Mouse (Mus musculus) gastrocnemius, postnatal 14 days (tissue): ENCODE data around the gene Grk5. TPM values are rescaled to one million over a fixed set of nuclear protein-coding genes. Genes with fewer than 3 reads are reported as not detected.

Experiments used
- DNase-seq: peaks from one replicate; pipeline ENCODE4 v3.0.0; 2021; ENCODE audit warnings: mixed read lengths
- intact Hi-C: fragments of 180-260 bp; cut with DNase I; formaldehyde crosslinking; loops from one replicate; pipeline ENCODE4 v1.15.1; 2025; ENCODE audit warnings: low total_unique reads
- total RNA-seq, 2 experiments: library from RNA; stranded (reverse); gene quantifications; 2 replicates each; pipeline ENCODE4 v1.2.3; 2021

Grk5 gene
- total RNA-seq, 2 experiments from 2014 or later = 6.4 to 6.5 TPM

GRCm38 (mm10) chr19:61039151-61039550 is 149.6 kb downstream of the Grk5 start:
- intact Hi-C loops = no loop called here
- no peak for DNase-seq

DNA sequence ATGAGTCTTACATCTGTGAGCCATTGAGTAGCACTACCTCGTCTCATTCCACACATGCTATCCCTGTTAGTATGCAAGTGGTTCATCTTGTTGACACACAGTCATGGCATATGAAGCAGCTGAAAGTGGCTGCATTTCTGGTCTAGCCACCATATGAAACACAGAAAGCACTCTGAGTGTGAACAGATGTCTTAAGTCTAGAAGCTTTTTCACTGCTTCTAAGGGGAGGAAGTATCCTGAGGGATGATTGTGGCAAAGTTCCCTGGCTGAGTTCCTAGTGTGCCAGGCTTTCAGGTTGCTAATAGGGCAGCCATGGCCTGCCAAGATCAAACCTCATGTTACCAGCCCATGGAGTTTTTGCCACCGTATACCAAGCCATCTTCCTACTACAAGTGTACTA is 159.1 kb downstream of the Grk5 start:
- no peak for DNase-seq
- intact Hi-C loops = no loop called here

DNA sequence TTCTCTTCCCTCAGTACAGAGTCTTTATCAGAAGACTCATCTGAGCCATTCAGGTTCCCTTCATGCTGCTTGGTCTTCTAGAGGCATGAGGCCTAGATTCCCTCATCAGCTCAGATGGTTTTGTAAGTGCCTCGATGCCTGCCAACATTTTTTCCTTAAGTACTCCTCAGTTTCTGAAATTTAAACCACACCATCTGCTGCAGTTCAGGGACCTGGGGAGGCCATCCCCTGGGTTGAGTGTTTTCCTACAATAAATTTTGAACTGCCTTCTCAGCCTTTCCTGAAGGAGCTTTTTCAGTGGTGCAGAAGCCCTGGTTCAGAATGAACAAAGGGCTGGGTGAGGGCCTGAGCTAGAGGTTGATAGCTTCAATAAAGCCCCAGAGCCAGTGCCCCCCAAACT is 159.9 kb downstream of the Grk5 start:
- DNase-seq = peak; percentile 18

DNA sequence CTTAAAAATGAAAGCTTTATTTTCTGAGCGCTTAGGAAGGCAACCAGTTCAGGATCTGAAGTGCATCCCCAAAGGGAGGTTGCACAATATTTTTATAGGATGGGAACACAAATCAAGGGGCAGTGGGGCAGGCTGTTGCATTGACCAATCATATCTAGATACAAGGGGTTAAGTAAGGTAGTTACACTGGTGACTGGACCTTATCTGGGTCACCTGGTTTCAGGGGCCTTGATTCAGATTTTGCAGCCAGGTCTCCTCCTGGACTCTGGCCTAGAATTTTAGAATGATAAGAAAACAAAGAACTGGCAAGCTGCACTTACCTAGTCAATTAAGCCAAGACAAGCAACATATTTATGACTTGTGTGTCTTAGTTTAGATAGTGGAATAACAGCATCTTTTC is 161.6 kb downstream of the Grk5 start:
- intact Hi-C loops = no loop called here
- no peak for DNase-seq

More for the DNA sequence above, 159.9 kb downstream of the Grk5 start:
- intact Hi-C loops = no loop called here

- intact Hi-C loops = no loop called here
- no peak for DNase-seq
Observed at GRCm38 (mm10) chr19:61052008-61052407, 162.5 kb downstream of the Grk5 start.

DNA sequence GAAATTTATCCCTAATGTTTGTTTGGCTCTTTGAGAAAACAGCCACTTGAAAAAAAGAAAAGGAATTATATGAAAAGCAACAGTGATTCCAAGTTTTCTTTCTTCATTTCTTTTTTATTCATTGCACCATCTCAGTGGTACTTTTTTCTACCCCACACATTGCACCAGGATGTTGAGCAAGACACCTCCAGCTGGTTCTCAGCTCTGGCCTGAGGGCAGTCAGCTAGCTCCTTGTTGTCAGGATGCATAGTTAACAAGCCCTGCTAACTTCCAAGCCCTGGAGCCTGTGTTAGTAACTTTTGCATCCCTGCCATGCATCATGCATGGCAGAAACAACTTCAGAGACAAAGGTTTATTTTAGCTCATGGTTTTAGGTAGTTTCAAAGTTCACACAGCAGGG is 163.2 kb downstream of the Grk5 start:
- DNase-seq = no peak
- intact Hi-C loops = no loop called here

- DNase-seq = no peak
- intact Hi-C loops = no loop called here
Observed at GRCm38 (mm10) chr19:61056783-61057410, 167.3 kb downstream of the Grk5 start.

GRCm38 (mm10) chr19:61057581-61057980 is 168.0 kb downstream of the Grk5 start:
- no peak for DNase-seq
- intact Hi-C loops = no loop called here

- DNase-seq = peak; percentile 16
- intact Hi-C loops = no loop called here
Observed at GRCm38 (mm10) chr19:61064386-61064785, 174.8 kb downstream of the Grk5 start.

- DNase-seq = no peak
- intact Hi-C loops = no loop called here
Observed at GRCm38 (mm10) chr19:61065011-61065410, 175.5 kb downstream of the Grk5 start.

DNA sequence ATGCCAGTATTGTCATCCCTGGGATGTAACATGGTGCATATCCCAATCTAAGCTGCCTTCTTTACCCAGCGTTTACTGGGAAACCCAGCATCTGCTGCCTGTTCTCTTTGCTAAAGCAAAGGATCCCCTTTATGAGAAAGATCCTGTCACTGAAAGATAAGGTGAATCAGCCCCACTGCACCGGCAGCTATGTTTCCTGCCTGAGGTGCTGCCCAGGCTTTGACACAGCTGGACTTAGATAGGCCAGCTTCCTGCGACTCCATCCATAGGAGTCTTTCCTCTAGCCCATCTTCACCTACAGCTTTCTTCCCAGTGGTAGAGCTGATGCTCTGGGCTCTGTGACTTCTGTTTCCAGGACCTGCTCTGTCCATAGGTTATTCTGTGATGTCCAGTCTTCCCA is 189.1 kb downstream of the Grk5 start:
- intact Hi-C loops = no loop called here

DNA sequence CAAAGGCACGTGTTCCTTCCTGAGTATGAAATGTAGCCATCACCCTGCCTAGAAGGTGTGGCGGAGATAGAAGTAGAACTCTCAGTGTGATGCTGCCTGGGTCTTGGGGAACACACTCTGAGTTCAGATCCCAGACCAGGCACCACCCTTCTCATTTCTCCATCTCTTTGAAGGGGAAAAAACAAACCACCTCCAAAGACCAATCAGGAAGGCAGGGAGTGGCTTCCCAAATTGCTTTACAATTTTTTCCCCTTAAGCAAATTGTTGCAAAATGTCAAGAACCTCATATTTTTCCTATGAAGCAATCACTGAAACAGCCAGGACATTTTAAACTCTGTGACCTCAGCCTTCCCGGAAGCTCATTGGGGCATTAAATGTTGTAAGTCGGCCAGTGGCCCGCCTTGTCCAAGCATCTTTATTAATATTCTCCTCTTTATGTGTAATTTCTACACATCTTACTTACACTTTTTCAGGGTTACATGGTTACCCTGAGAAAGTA is 190.8 kb downstream of the Grk5 start:
- intact Hi-C loops = no loop called here

More for the DNA sequence above, 189.1 kb downstream of the Grk5 start:
- no peak for DNase-seq

GRCm38 (mm10) chr19:61083006-61083405 is 193.5 kb downstream of the Grk5 start:
- intact Hi-C loops = no loop called here
- DNase-seq = no peak

More for the DNA sequence above, 190.8 kb downstream of the Grk5 start:
- DNase-seq = no peak

GRCm38 (mm10) chr19:61084149-61084940 is 194.8 kb downstream of the Grk5 start:
- peak; percentile 79 for DNase-seq
- intact Hi-C loops = no loop called here

DNA sequence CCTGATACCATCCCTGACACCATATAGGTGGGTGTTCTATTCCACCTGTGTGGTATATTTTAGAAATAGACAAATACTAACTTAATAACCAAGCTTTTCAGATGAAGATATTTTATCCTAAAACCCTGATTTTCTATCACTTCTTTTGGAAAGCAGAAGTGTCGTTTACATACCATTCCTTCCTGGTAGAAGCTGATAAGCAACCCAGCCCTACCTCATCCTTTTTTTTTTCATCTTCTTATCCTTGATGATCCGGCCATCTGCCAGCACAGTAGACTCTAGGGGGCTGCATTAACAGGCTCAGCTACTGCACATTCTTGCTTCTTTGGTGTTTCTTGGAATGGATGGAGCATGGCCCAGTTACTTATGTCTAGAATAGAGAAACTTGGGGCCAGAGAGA is 195.7 kb downstream of the Grk5 start:
- intact Hi-C loops = no loop called here
- no peak for DNase-seq

- no peak for DNase-seq
- intact Hi-C loops = loop anchor here (2.0 kb wide), 1 partner anchor 205 kb away; no protein-coding TSS in a partner anchor
Observed at GRCm38 (mm10) chr19:61087781-61088180, 198.2 kb downstream of the Grk5 start.

GRCm38 (mm10) chr19:61089001-61089400 is 199.5 kb downstream of the Grk5 start:
- intact Hi-C loops = no loop called here

DNA sequence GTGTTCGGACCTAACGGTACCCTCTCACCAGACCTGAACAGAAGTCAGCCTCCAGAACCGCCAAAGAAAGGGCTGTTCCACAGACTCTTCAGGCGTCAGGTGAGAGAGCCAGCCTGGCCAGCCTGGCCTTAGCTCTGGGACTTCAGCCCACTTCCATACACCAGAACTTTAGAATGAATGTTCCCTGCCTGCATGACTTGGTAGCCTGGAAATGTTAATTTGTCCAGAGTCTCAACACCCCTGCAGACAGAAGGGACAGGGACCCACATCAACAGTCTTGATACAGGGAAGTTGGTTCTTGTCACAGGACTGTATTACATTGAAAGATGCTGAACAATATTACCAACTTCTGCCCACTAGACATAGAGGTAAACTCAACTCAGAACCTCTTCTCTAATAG is 201.0 kb downstream of the Grk5 start:
- intact Hi-C loops = no loop called here
- DNase-seq = no peak

More at GRCm38 (mm10) chr19:61089001-61089400, 199.5 kb downstream of the Grk5 start:
- no peak for DNase-seq

DNA sequence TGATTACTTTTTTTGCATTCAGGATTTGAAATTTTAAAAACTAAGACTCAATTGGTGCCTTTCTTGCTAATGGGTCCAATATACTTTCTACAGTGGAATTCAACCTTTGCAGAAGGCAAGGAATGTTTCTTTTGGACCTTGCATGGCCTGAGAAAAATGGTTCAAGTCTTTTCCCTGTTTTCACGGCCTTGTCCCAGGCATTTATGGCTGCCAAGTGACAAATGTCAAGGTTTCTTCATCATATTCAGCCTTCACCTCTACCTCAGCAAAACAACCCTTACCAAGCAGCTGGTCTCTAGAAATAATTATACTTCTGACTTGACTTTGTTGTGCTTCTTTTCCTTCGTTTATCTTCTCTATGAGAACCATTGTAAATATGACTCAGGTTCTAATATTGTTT is 207.2 kb downstream of the Grk5 start:
- no peak for DNase-seq
- intact Hi-C loops = no loop called here

DNA sequence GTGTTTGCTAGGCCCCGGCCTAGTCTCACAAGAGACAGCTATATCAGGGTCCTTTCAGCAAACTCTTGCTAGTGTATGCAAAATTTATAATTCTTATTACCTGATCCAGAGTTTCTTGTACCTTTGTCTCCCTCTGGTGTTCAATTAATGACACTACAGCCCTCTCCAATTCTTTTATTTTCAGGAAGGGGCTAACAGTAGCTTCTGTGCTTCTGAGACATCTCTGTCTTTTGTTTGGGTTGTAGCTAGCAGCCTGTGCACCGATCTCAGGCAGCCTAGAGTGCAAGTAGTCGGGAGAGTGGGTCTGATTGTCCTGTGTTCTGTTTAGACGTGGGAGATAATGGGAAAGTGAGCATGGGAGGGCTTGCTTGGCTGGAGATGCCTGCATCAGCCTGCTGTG is 208.2 kb downstream of the Grk5 start:
- intact Hi-C loops = no loop called here
- no peak for DNase-seq

- DNase-seq = no peak
- intact Hi-C loops = no loop called here
Observed at GRCm38 (mm10) chr19:61110184-61110583, 220.6 kb downstream of the Grk5 start.
